Mouse (Mus musculus): ENCODE measurements around the gene Hgd. TPM values are rescaled to one million over a fixed set of nuclear protein-coding genes. Genes with fewer than 3 reads are reported as not detected.

Hgd gene
- polyA plus RNA-seq, 1 experiment: 0.08 TPM

- H3K4me1 ChIP-seq (ENCODE audit: control insufficient read depth, insufficient read depth, insufficient read length): no peaks in the 10 kb centered on the region
- H3K36me3 ChIP-seq (ENCODE audit: control insufficient read depth, insufficient read depth, low read length): peaks cover 3% of the 10 kb centered on the region; the same call in 1 of the 2 replicates
- no peak overlapping the region for H3K27ac ChIP-seq (ENCODE audit: insufficient read depth, low read length)
- TF ChIP-seq POLR2A (IDR thresholded peaks at IDR 0.05; ENCODE audit: low read depth, low read length) (no peak), CTCF (IDR thresholded peaks at IDR 0.05; ENCODE audit: extremely low read depth, insufficient read depth, insufficient read length, insufficient replicate concordance) (no peak)
- no peak overlapping the region for H3K4me3 ChIP-seq (ENCODE audit: extremely low read depth, insufficient read depth, insufficient read length)
- DNase-seq (ENCODE audit: low read depth in 1 of 2, low spot score in 2 of 2): no peak
- no peaks in the 10 kb centered on the region for H3K27me3 ChIP-seq (ENCODE audit: control insufficient read depth, insufficient read depth, low read length)
- WGBS: 96% methylated on average over 1 of the region's 1 CpGs
Observed at GRCm38 (mm10) chr16:37565117-37565516, 14.8 kb upstream of the Hgd start.

- no peak for DNase-seq (ENCODE audit: low read depth in 1 of 2, low spot score in 2 of 2)
- Histone ChIP-seq H3K27ac (ENCODE audit: insufficient read depth, low read length) (no peak overlapping the region), H3K4me3 (ENCODE audit: extremely low read depth, insufficient read depth, insufficient read length) (no peak overlapping the region), H3K4me1 (ENCODE audit: control insufficient read depth, insufficient read depth, insufficient read length) (no peaks in the 10 kb centered on the region), H3K27me3 (ENCODE audit: control insufficient read depth, insufficient read depth, low read length) (no peaks in the 10 kb centered on the region), H3K36me3 (ENCODE audit: control insufficient read depth, insufficient read depth, low read length) (peaks cover 3% of the 10 kb centered on the region)
- 94% methylated on average over 6 of the region's 6 CpGs for whole genome bisulfite sequencing
- TF ChIP-seq CTCF (IDR thresholded peaks at IDR 0.05; ENCODE audit: extremely low read depth, insufficient read depth, insufficient read length, insufficient replicate concordance) (no peak), POLR2A (IDR thresholded peaks at IDR 0.05; ENCODE audit: low read depth, low read length) (no peak)
Observed at GRCm38 (mm10) chr16:37566107-37566506, 13.8 kb upstream of the Hgd start.

- Histone ChIP-seq H3K4me3 (ENCODE audit: extremely low read depth, insufficient read depth, insufficient read length) (no peak overlapping the region), H3K27ac (ENCODE audit: insufficient read depth, low read length) (no peak overlapping the region), H3K36me3 (ENCODE audit: control insufficient read depth, insufficient read depth, low read length) (peaks cover 3% of the 10 kb centered on the region), H3K27me3 (ENCODE audit: control insufficient read depth, insufficient read depth, low read length) (no peaks in the 10 kb centered on the region), H3K4me1 (ENCODE audit: control insufficient read depth, insufficient read depth, insufficient read length) (no peaks in the 10 kb centered on the region)
- DNase-seq (ENCODE audit: low read depth in 1 of 2, low spot score in 2 of 2): no peak
- WGBS: 92% methylated on average over 12 of the region's 12 CpGs
- no peak for TF ChIP-seq CTCF (IDR thresholded peaks at IDR 0.05; ENCODE audit: extremely low read depth, insufficient read depth, insufficient read length, insufficient replicate concordance)
- no peak for TF ChIP-seq POLR2A (IDR thresholded peaks at IDR 0.05; ENCODE audit: low read depth, low read length)
Observed at GRCm38 (mm10) chr16:37567113-37568050, 12.6 kb upstream of the Hgd start.

GRCm38 (mm10) chr16:37571554-37571953, 8.4 kb upstream of the Hgd start:
- peaks cover 2% of the 10 kb centered on the region; the same call in 1 of the 2 replicates for H3K36me3 ChIP-seq (ENCODE audit: control insufficient read depth, insufficient read depth, low read length)
- 100% methylated on average over 3 of the region's 3 CpGs for WGBS
- H3K27me3 ChIP-seq (ENCODE audit: control insufficient read depth, insufficient read depth, low read length): no peaks in the 10 kb centered on the region
- DNase-seq (ENCODE audit: low read depth in 1 of 2, low spot score in 2 of 2): no peak
- H3K27ac ChIP-seq (ENCODE audit: insufficient read depth, low read length): no peak overlapping the region
- H3K4me3 ChIP-seq (ENCODE audit: extremely low read depth, insufficient read depth, insufficient read length): no peak overlapping the region
- H3K4me1 ChIP-seq (ENCODE audit: control insufficient read depth, insufficient read depth, insufficient read length): no peaks in the 10 kb centered on the region
- no peak for TF ChIP-seq CTCF (IDR thresholded peaks at IDR 0.05; ENCODE audit: extremely low read depth, insufficient read depth, insufficient read length, insufficient replicate concordance)
- TF ChIP-seq POLR2A (IDR thresholded peaks at IDR 0.05; ENCODE audit: low read depth, low read length): no peak

- no peak overlapping the region for H3K4me3 ChIP-seq (ENCODE audit: extremely low read depth, insufficient read depth, insufficient read length)
- 94% methylated on average over 12 of the region's 12 CpGs for WGBS
- TF ChIP-seq POLR2A (IDR thresholded peaks at IDR 0.05; ENCODE audit: low read depth, low read length): no peak
- no peak for TF ChIP-seq CTCF (IDR thresholded peaks at IDR 0.05; ENCODE audit: extremely low read depth, insufficient read depth, insufficient read length, insufficient replicate concordance)
Observed at GRCm38 (mm10) chr16:37572117-37572754, 7.7 kb upstream of the Hgd start.

GRCm38 (mm10) chr16:37573061-37573460, 6.9 kb upstream of the Hgd start:
- Histone ChIP-seq H3K4me1 (ENCODE audit: control insufficient read depth, insufficient read depth, insufficient read length) (no peaks in the 10 kb centered on the region), H3K36me3 (ENCODE audit: control insufficient read depth, insufficient read depth, low read length) (no peaks in the 10 kb centered on the region; the same call in 1 of the 2 replicates), H3K27ac (ENCODE audit: insufficient read depth, low read length) (no peak overlapping the region), H3K27me3 (ENCODE audit: control insufficient read depth, insufficient read depth, low read length) (no peaks in the 10 kb centered on the region), H3K4me3 (ENCODE audit: extremely low read depth, insufficient read depth, insufficient read length) (no peak overlapping the region)
- no peak for TF ChIP-seq POLR2A (IDR thresholded peaks at IDR 0.05; ENCODE audit: low read depth, low read length)
- TF ChIP-seq CTCF (IDR thresholded peaks at IDR 0.05; ENCODE audit: extremely low read depth, insufficient read depth, insufficient read length, insufficient replicate concordance): no peak
- 93% methylated on average over 5 of the region's 5 CpGs for WGBS
- no peak for DNase-seq (ENCODE audit: low read depth in 1 of 2, low spot score in 2 of 2)

More at GRCm38 (mm10) chr16:37572117-37572754, 7.7 kb upstream of the Hgd start:
- no peak for DNase-seq (ENCODE audit: low read depth in 1 of 2, low spot score in 2 of 2)
- Histone ChIP-seq H3K4me1 (ENCODE audit: control insufficient read depth, insufficient read depth, insufficient read length) (no peaks in the 10 kb centered on the region), H3K27ac (ENCODE audit: insufficient read depth, low read length) (no peak overlapping the region), H3K27me3 (ENCODE audit: control insufficient read depth, insufficient read depth, low read length) (no peaks in the 10 kb centered on the region), H3K36me3 (ENCODE audit: control insufficient read depth, insufficient read depth, low read length) (peaks cover 2% of the 10 kb centered on the region; the same call in 1 of the 2 replicates)

Data from spleen, adult 2 months (tissue).